Mouse (Mus musculus): ENCODE results near the gene Nyx.

GRCm38 (mm10) chrX:13475382-13475781 lies 9.5 kb downstream of the Nyx start:
- no peak for TF ChIP-seq EP300 (IDR thresholded peaks at IDR 0.05; ENCODE audit: insufficient read depth, low read depth, low read length)
- no peak for TF ChIP-seq CTCF (IDR thresholded peaks at IDR 0.05)
